In the genomic region with DNA sequence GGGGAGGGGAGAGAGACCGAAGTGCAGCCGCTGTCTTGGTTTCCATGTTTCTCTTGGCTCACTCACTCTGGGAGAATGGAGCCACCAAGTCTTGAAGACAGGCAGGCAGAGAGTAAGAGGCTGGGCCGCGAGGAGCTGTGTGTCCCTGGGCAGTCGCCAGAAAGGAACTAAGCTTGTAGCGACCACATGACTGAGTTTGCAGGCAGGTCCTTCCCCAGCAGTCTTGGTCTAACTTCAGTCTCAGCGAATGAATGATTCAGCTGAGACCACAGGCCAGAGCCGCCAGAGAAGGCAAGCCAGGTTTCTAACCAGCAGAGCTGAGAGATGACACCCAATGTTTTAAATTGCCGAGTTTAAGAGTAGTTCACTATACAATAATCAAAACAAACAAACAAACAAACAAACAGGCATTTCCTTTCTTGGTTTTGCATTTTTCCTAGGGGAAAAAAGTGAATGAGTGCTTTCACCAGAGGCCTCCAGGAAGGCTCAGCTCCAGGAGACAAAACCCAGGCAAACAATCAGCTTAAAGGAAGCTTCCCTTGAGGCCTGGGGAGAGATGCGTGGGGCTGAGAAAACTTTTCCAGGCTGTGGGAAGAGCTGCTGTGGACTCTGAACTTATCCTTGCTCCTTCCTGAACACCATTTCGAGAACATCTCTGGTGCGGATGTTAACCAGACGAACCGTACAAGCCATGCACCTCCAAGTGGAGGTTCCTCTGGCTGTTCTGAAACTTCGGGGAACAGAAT, we compare ENCODE assay signal across 8 mouse cellular contexts.
DNase-seq lines count a peak whose midpoint lies in the region; ATAC-seq and TF ChIP-seq lines count a peak whose summit lies in the region.

No protein-coding gene starts in this region.

- no peak for TF ChIP-seq POLR2A in thymus, adult 2 months (IDR thresholded peaks at IDR 0.05; ENCODE audit: control insufficient read depth, extremely low read depth, insufficient read depth, low read length, poor library complexity)

- no peaks in the 10 kb centered on the region for H3K27me3 ChIP-seq in thymus, adult 2 months (ENCODE audit: control insufficient read depth, insufficient read depth, low read length)
- H3K27me3 ChIP-seq in heart, embryonic 11.5 days (ENCODE audit: control insufficient read depth, insufficient read depth, low read length), result no peaks in the 10 kb centered on the region

- no peak for ATAC-seq in heart, embryonic 11.5 days (replicated peaks; ENCODE audit: insufficient number of reproducible peaks, low FRiP score, low TSS enrichment)
- no peak for ATAC-seq in megakaryocyte-erythroid progenitor cell, adult 5-6 weeks (replicated peaks; ENCODE audit: low FRiP score, low TSS enrichment, poor library complexity, severe bottlenecking)

- H3K36me3 ChIP-seq in thymus, adult 2 months (ENCODE audit: control insufficient read depth, insufficient read depth, low read length), result no peaks in the 10 kb centered on the region
- no peaks in the 10 kb centered on the region for H3K36me3 ChIP-seq in heart, embryonic 11.5 days (ENCODE audit: control insufficient read depth, insufficient read depth, low read length)

- WGBS in thymus, adult 2 months, result 64% methylated on average over 15 of the region's 15 CpGs
- WGBS in heart, embryonic 11.5 days (ENCODE audit: insufficient replicate concordance), result 67% methylated on average over 15 of the region's 15 CpGs

- H3K27ac ChIP-seq in thymus, adult 2 months (ENCODE audit: control insufficient read depth, insufficient read depth, low read length), result peak overlapping the region; percentile 92
- H3K27ac ChIP-seq in heart, embryonic 11.5 days (ENCODE audit: low read depth, low read length), result peak overlapping the region; percentile 51; the same call in 1 of the 2 replicates

- DNase-seq in adrenal gland, postnatal 14 days, result peak; percentile 48
- no peak for DNase-seq in adrenal gland, adult 18-20 months (ENCODE audit: low spot score in 2 of 2)
- peak; percentile 8 for DNase-seq in thymus, adult 2 months
- DNase-seq in thymus, postnatal 0 days (ENCODE audit: low spot score), result no peak
- peak; percentile 49 to 59 for DNase-seq in kidney, postnatal 4 days
- peak; percentile 34 for DNase-seq in right cerebral cortex, postnatal 14 days

- no peaks in the 10 kb centered on the region for H3K9me3 ChIP-seq in heart, embryonic 11.5 days (replicated peaks; ENCODE audit: control insufficient read depth, low read length)

- no peak overlapping the region for H3K9ac ChIP-seq in heart, embryonic 11.5 days (ENCODE audit: low read depth, low read length)

- H3K4me1 ChIP-seq in thymus, adult 2 months (replicated peaks; ENCODE audit: control insufficient read depth, insufficient read depth, low read length), result peaks cover 34% of the 10 kb centered on the region
- peaks cover 13% of the 10 kb centered on the region; the same call in 1 of the 2 replicates for H3K4me1 ChIP-seq in heart, embryonic 11.5 days (ENCODE audit: control insufficient read depth, insufficient read depth, low read length)

- no peak overlapping the region for H3K4me2 ChIP-seq in heart, embryonic 11.5 days

- H3K4me3 ChIP-seq in thymus, adult 2 months (ENCODE audit: control insufficient read depth, insufficient read depth, low read length), result no peak overlapping the region
- no peak overlapping the region for H3K4me3 ChIP-seq in heart, embryonic 11.5 days (ENCODE audit: low read depth, low read length)

- TF ChIP-seq CTCF in thymus, adult 2 months (IDR thresholded peaks at IDR 0.05; ENCODE audit: borderline replicate concordance, control insufficient read depth, extremely low read depth, insufficient read depth, low read length, poor library complexity), result no peak

Comparison
In these comparisons a context has a peak if more than half of its experiments do, and no peak if none do; other contexts are left out.
1. DNase-seq: peak in adrenal gland, postnatal 14 days (single experiment), thymus, adult 2 months (single experiment), kidney, postnatal 4 days (2 of 2) and right cerebral cortex, postnatal 14 days (single experiment); none in adrenal gland, adult 18-20 months (0 of 2) and thymus, postnatal 0 days (single experiment).